In the genomic region with DNA sequence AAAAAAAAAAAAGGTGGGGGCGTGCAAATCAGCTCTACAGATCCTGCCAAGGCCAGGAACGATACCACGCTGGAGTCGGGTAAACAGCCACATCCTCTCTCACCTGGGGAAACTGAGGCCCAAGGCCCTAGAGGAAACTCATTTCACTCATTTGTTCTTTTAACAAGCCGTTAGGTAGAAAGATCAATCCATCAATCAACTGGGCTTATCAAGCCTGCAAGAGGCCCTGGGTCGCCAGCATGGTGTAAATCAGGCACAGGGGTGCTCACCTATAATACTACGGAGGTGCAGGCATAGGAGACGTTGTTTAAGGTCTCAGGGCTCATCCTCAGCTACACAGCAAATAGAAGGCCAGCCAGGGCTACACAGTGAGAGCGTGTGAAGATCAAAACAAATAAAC, we compare ENCODE assay signal across 9 mouse cellular contexts. TPM values are rescaled to one million over a fixed set of nuclear protein-coding genes. Genes with fewer than 3 reads are reported as not detected.
DNase-seq lines count a peak whose midpoint lies in the region; ATAC-seq and TF ChIP-seq lines count a peak whose summit lies in the region.
"Had no signal": no experiment of that assay in that cellular context is flagged by ENCODE, and none has a peak within 500 bp of the region (broad histone marks: within the 10 kb centered on the region; RNA-seq: fewer than 3 reads in every experiment).

No protein-coding gene starts in this region.

- no peak for DNase-seq in heart, adult 2 months
- DNase-seq in heart, adult 9 months (ENCODE audit: low spot score in 2 of 2), result no peak
- DNase-seq in kidney, adult 18-20 months, result no peak
- DNase-seq in stomach, postnatal 0 days (ENCODE audit: low spot score), result no peak
- DNase-seq in midbrain, embryonic 14.5 days, result no peak

- no peak overlapping the region for H3K9ac ChIP-seq in heart, adult 2 months (ENCODE audit: low read depth, low read length)
- no peak overlapping the region for H3K9ac ChIP-seq in kidney, embryonic 15.5 days
- no peak overlapping the region for H3K9ac ChIP-seq in stomach, embryonic 16.5 days (ENCODE audit: low read length)
- no peak overlapping the region for H3K9ac ChIP-seq in stomach, postnatal 0 days (ENCODE audit: low read length)
- no peak overlapping the region for H3K9ac ChIP-seq in midbrain, embryonic 14.5 days (replicated peaks; ENCODE audit: low read length)
- H3K9ac ChIP-seq: hindbrain, embryonic 12.5 days had no signal

- H3K4me1 ChIP-seq in heart, adult 2 months (ENCODE audit: control insufficient read depth, insufficient read depth, low read length), result peaks cover 13% of the 10 kb centered on the region
- peaks cover 41% of the 10 kb centered on the region for H3K4me1 ChIP-seq in kidney, embryonic 15.5 days
- peaks cover 16% of the 10 kb centered on the region for H3K4me1 ChIP-seq in stomach, embryonic 16.5 days (ENCODE audit: control insufficient read depth, insufficient read depth, low read length)
- 0 out of 2 replicates have a peak, but pooled peaks cover 5% of the 10 kb centered on the region for H3K4me1 ChIP-seq in stomach, postnatal 0 days (replicated peaks; ENCODE audit: control insufficient read depth, insufficient read depth)
- no peaks in the 10 kb centered on the region for H3K4me1 ChIP-seq in midbrain, embryonic 14.5 days (ENCODE audit: control insufficient read depth, insufficient read depth, low read length)
- H3K4me1 ChIP-seq: hindbrain, embryonic 12.5 days had no signal

- no peak for TF ChIP-seq POLR2A in heart, adult 2 months (IDR thresholded peaks at IDR 0.05; ENCODE audit: insufficient read depth, low read depth, low read length)

- H3K4me3 ChIP-seq in heart, adult 2 months, result no peak overlapping the region
- H3K4me3 ChIP-seq in kidney, embryonic 15.5 days (replicated peaks), result no peak overlapping the region
- no peak overlapping the region for H3K4me3 ChIP-seq in stomach, embryonic 16.5 days (replicated peaks; ENCODE audit: low read length)
- no peak overlapping the region for H3K4me3 ChIP-seq in stomach, postnatal 0 days (ENCODE audit: low read depth, low read length)
- H3K4me3 ChIP-seq in macrophage (ENCODE audit: inconsistent target), result peak overlapping the region; percentile 2; the same call in 1 of the 2 replicates
- H3K4me3 ChIP-seq in midbrain, embryonic 14.5 days (replicated peaks; ENCODE audit: low read depth, low read length), result no peak overlapping the region
- H3K4me3 ChIP-seq: hindbrain, embryonic 12.5 days had no signal

- H3K4me2 ChIP-seq in kidney, embryonic 15.5 days, result no peak overlapping the region
- no peak overlapping the region for H3K4me2 ChIP-seq in stomach, embryonic 16.5 days (ENCODE audit: low read depth, low read length)
- H3K4me2 ChIP-seq in stomach, postnatal 0 days (replicated peaks; ENCODE audit: low read depth), result no peak overlapping the region
- H3K4me2 ChIP-seq in midbrain, embryonic 14.5 days (ENCODE audit: low read length), result no peak overlapping the region
- H3K4me2 ChIP-seq: hindbrain, embryonic 12.5 days had no signal

- WGBS in heart, adult 2 months, result 70% methylated on average over 9 of the region's 9 CpGs
- 75% methylated on average over 9 of the region's 9 CpGs for WGBS in kidney, embryonic 15.5 days
- 70% methylated on average over 9 of the region's 9 CpGs for WGBS in stomach, embryonic 16.5 days
- 73% methylated on average over 9 of the region's 9 CpGs for WGBS in stomach, postnatal 0 days
- WGBS in macrophage (ENCODE audit: missing documents), result 36% methylated on average over 7 of the region's 9 CpGs
- 90% methylated on average over 9 of the region's 9 CpGs for WGBS in midbrain, embryonic 14.5 days

- H3K27ac ChIP-seq in heart, adult 2 months, result peak overlapping the region; percentile 82
- peak overlapping the region; percentile 91 for H3K27ac ChIP-seq in kidney, embryonic 15.5 days
- H3K27ac ChIP-seq in stomach, embryonic 16.5 days (ENCODE audit: low read length), result peak overlapping the region; percentile 79; the same call in 1 of the 2 replicates
- H3K27ac ChIP-seq in stomach, postnatal 0 days (replicated peaks), result no peak overlapping the region
- peak overlapping the region; percentile 97 for H3K27ac ChIP-seq in macrophage
- H3K27ac ChIP-seq in midbrain, embryonic 14.5 days (replicated peaks; ENCODE audit: low read depth, low read length), result no peak overlapping the region
- H3K27ac ChIP-seq: hindbrain, embryonic 12.5 days had no signal

- no peaks in the 10 kb centered on the region for H3K27me3 ChIP-seq in heart, adult 2 months (ENCODE audit: control insufficient read depth, insufficient read depth, low read length)
- H3K27me3 ChIP-seq in kidney, embryonic 15.5 days, result no peaks in the 10 kb centered on the region
- no peaks in the 10 kb centered on the region for H3K27me3 ChIP-seq in stomach, embryonic 16.5 days (ENCODE audit: control insufficient read depth, insufficient read depth, low read length)
- no peaks in the 10 kb centered on the region for H3K27me3 ChIP-seq in stomach, postnatal 0 days (ENCODE audit: control insufficient read depth, insufficient read depth, low read length)
- no peaks in the 10 kb centered on the region for H3K27me3 ChIP-seq in midbrain, embryonic 14.5 days (ENCODE audit: control insufficient read depth, insufficient read depth, low read length)
- H3K27me3 ChIP-seq: hindbrain, embryonic 12.5 days had no signal

- TF ChIP-seq EP300 in heart, adult 2 months (IDR thresholded peaks at IDR 0.05; ENCODE audit: insufficient read depth, low read depth, low read length), result no peak
- no peak for TF ChIP-seq EP300 in stomach, postnatal 0 days (optimal IDR thresholded peaks at IDR 0.05)

- TF ChIP-seq CTCF in heart, adult 2 months (IDR thresholded peaks at IDR 0.05), result no peak
- no peak for TF ChIP-seq CTCF in stomach, postnatal 0 days (IDR thresholded peaks at IDR 0.05; ENCODE audit: low read depth)

- H3K9me3 ChIP-seq in kidney, embryonic 15.5 days (replicated peaks), result no peaks in the 10 kb centered on the region
- no peaks in the 10 kb centered on the region for H3K9me3 ChIP-seq in stomach, embryonic 16.5 days (replicated peaks; ENCODE audit: control insufficient read depth, low read length)
- H3K9me3 ChIP-seq in stomach, postnatal 0 days (ENCODE audit: control insufficient read depth, low read length), result no peaks in the 10 kb centered on the region
- H3K9me3 ChIP-seq in midbrain, embryonic 14.5 days (ENCODE audit: control insufficient read depth, low read length), result no peaks in the 10 kb centered on the region
- H3K9me3 ChIP-seq: hindbrain, embryonic 12.5 days had no signal

- H3K36me3 ChIP-seq in heart, adult 2 months (ENCODE audit: control insufficient read depth, insufficient read depth, low read length), result no peaks in the 10 kb centered on the region
- peaks cover 22% of the 10 kb centered on the region for H3K36me3 ChIP-seq in kidney, embryonic 15.5 days
- H3K36me3 ChIP-seq in stomach, embryonic 16.5 days (ENCODE audit: control insufficient read depth, insufficient read depth, low read length), result no peaks in the 10 kb centered on the region
- H3K36me3 ChIP-seq in stomach, postnatal 0 days (ENCODE audit: control insufficient read depth, insufficient read depth, low read length), result no peaks in the 10 kb centered on the region
- H3K36me3 ChIP-seq in macrophage (ENCODE audit: inconsistent target), result no peaks in the 10 kb centered on the region
- H3K36me3 ChIP-seq in midbrain, embryonic 14.5 days (ENCODE audit: control insufficient read depth, insufficient read depth, low read length), result 0 out of 2 replicates have a peak, but pooled peaks cover 4% of the 10 kb centered on the region

- no peaks in the 10 kb centered on the region for H3K79me2 ChIP-seq in heart, adult 2 months (replicated peaks; ENCODE audit: control insufficient read depth, insufficient read depth, low read length)
- peaks cover 98% of the 10 kb centered on the region for H3K79me2 ChIP-seq in macrophage (ENCODE audit: inconsistent target)

- ATAC-seq in kidney, embryonic 15.5 days (replicated peaks; ENCODE audit: low FRiP score), result no peak
- ATAC-seq in stomach, embryonic 16.5 days (ENCODE audit: insufficient read depth, low FRiP score), result no peak
- ATAC-seq in stomach, postnatal 0 days (ENCODE audit: low FRiP score, low TSS enrichment), result no peak
- no peak for ATAC-seq in midbrain, embryonic 14.5 days (ENCODE audit: low FRiP score, low TSS enrichment)

- intact Hi-C loops in heart, adult 2 months (cut with DNase I), result no loop called here

RNA-seq across cellular contexts. Expression of gene Camkk2, which starts 7.8 kb away (rescaled TPM):
- 10 to 100 TPM; 10.2 to 13.6 TPM for total RNA-seq in heart, adult 2 months (2021)
- 9.3 and 10.5 TPM in 2 replicates for polyA plus RNA-seq in heart, adult 2 months (2012; rRNA removed)
- polyA plus RNA-seq in kidney, embryonic 15.5 days (2015; fragmentation: Nextera tagmentation; extraction: Ambion mirVana), result 35.5 and 39.5 TPM in 2 replicates
- 18.4 and 19.3 TPM in 2 replicates for polyA plus RNA-seq in stomach, embryonic 16.5 days (2015; fragmentation: Nextera tagmentation; extraction: Ambion mirVana)
- polyA plus RNA-seq in stomach, postnatal 0 days (2015; fragmentation: Nextera tagmentation; extraction: Ambion mirVana), result 16.3 and 16.6 TPM in 2 replicates
- total RNA-seq in macrophage (2018; cell fraction: chromatin; rRNA removed), result 100 to 1,000 TPM; 104 to 832 (median 143) TPM
- total RNA-seq in macrophage (2018; cell fraction: cytosol; rRNA removed), result 10 to 100 TPM; 28.1 to 47.9 (median 37.7) TPM
- 100 to 1,000 TPM in 13 of 26 experiments, 10 to 100 TPM in 13; 54.2 to 599 (median 108) TPM for total RNA-seq in macrophage (2018; cell fraction: nucleus; rRNA removed)
- 20.9 to 39.4 TPM (median 25.3 TPM) in 3 replicates for polyA plus RNA-seq in macrophage (2018)
- polyA plus RNA-seq in midbrain, embryonic 14.5 days (2014; fragmentation: Nextera tagmentation; extraction: Ambion mirVana), result 46.0 and 51.7 TPM in 2 replicates

RNA-seq across cellular contexts. Expression of gene Anapc5, which starts 49.7 kb away (rescaled TPM):
- 100 to 1,000 TPM; 150 to 165 TPM for total RNA-seq in heart, adult 2 months (2021)
- polyA plus RNA-seq in heart, adult 2 months (2012; rRNA removed), result 210 and 302 TPM in 2 replicates
- 420 and 439 TPM in 2 replicates for polyA plus RNA-seq in kidney, embryonic 15.5 days (2015; fragmentation: Nextera tagmentation; extraction: Ambion mirVana)
- 380 and 385 TPM in 2 replicates for polyA plus RNA-seq in stomach, embryonic 16.5 days (2015; fragmentation: Nextera tagmentation; extraction: Ambion mirVana)
- 168 and 169 TPM in 2 replicates for polyA plus RNA-seq in stomach, postnatal 0 days (2015; fragmentation: Nextera tagmentation; extraction: Ambion mirVana)
- total RNA-seq in macrophage (2018; cell fraction: chromatin; rRNA removed), result 100 to 1,000 TPM in 18 of 26 experiments, 10 to 100 TPM in 8; 49.6 to 289 (median 189) TPM
- 100 to 1,000 TPM in 14 of 26 experiments, 10 to 100 TPM in 12; 75.4 to 140 (median 111) TPM for total RNA-seq in macrophage (2018; cell fraction: cytosol; rRNA removed)
- total RNA-seq in macrophage (2018; cell fraction: nucleus; rRNA removed), result 100 to 1,000 TPM in 19 of 26 experiments, 10 to 100 TPM in 7; 53.5 to 212 (median 145) TPM
- polyA plus RNA-seq in macrophage (2018), result 96.1 to 114 TPM (median 102 TPM) in 3 replicates
- polyA plus RNA-seq in midbrain, embryonic 14.5 days (2014; fragmentation: Nextera tagmentation; extraction: Ambion mirVana), result 445 and 535 TPM in 2 replicates

Comparison
In these comparisons a context has a peak if more than half of its experiments do, and no peak if none do; other contexts are left out.
1. H3K27ac ChIP-seq: peak in heart, adult 2 months (single experiment), kidney, embryonic 15.5 days (single experiment), stomach, embryonic 16.5 days (single experiment) and macrophage (single experiment); none in stomach, postnatal 0 days (single experiment) and midbrain, embryonic 14.5 days (single experiment).